Mouse (Mus musculus) cerebellum, adult 18-20 months (tissue): ENCODE data around the gene 6030468B19Rik.
A peak's percentile ranks its signal among the peaks of the same experiment; 100 is the strongest.

ENCODE experiments used
- DNase-seq, 2 experiments: peaks; one replicate each; pipeline ENCODE4 v3.0.0; 2021

The 6030468B19Rik gene

DNA sequence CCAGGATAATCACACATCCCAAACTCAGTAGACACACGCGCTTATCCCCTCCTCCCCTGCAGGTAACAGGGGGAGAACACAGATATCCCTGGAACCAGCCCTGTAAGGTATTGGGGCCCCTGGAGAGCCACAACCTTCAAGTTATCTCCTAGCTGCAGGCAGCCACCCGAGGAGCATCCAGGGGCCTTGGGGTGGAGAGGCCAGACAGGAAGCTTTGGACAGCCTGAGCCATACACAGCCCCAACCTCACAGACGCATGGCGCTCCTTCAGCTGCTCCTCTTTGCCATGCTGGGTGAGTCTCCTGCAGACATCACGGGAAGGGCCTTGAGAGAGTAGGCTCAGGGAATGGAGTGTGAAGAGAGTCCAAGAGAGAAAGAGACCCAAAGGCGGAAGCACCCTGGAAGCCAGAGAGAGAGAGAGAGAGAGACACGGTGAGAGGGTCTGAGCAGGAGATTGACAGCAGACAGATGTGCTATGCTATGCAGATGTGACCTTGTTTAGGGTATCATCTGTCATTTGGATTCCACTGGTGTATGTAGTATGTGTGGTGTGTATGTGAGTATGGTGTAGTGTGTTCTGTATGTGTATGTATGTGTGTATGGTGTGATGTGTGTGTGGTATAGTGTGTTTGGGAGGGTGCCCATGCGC is at the start of gene 6030468B19Rik:
Gene 6030468B19Rik, plus strand, starts transcription at position 150 of the 649 bp plus-strand sequence.
- no peak for DNase-seq

DNA sequence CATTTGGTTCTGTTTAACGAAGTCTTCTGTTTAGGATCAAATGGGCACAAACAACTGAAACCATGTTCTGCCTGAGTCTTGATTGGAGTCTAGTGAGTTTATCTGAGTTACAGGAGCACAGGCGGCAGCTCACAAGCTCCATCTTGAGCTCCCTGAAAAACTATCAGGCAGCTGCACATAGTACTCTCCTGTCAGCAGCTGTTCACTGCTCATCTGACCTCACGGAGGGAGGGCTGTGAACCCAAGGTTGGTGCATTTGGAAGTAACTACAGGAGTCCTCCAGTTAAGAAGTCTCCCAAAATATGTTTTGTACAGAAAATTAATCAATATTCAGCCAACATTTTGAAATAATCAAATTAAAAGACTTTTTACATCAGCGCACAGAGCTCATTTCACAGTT is 48.8 kb upstream of the 6030468B19Rik start:
- no peak for DNase-seq

DNA sequence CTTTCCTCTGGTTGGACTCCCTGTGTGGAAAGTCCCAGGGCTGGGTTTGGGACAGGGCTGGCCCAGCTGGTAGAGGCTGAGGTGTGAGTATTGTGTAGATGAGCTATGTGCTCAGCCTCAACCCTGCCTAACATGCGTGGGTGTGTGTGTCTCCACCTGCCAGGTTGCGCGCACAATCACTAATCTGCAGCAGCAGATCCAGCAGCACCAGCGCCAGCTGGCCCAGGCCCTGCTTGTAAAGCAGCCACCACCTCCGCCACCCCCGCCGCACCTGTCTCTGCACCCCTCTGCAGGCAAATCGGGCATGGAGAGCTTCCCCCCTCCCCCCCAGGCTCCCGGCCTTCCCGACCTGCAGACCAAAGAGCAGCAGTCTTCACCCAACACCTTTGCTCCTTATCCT is 48.0 kb upstream of the 6030468B19Rik start:
- peak; percentile 47 for DNase-seq

DNA sequence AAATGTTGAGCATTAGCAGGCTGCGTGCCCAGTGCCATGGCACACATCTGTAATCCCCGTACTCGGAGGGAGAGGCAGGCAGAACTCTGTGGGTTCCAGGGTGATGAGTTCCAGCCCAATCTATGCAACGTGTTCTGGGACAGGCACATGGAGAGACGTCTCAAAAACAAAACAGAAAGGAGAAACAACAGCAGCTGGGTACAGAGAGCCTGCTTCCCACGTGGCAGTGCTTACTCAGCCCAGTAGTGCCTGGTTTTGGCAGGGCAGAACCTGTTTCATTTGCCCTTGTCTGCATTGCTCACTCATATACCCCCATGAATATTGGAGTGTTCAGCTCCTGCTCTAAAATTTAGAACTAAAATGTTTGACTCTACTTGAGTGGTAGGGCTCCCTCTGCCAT is 45.9 kb upstream of the 6030468B19Rik start:
- no peak for DNase-seq

DNA sequence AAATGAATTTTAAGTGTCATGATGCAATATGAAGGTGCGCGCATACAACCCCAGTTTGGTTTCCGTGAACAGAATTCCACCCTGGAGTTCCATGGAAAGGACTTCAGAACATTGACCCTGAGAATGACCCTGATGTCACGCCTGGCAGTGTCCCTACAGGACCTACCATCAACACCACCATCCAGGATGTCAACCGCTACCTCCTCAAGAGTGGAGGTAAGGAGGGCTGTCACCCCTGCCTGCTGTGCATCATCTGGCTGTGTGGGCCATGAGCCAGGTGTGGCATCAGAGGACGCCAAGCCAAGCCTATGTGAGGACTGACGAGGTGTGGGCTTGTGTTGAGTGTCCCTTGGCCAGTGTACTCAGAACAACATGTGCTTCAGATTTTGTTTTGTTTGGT is 41.6 kb upstream of the 6030468B19Rik start:
- DNase-seq = no peak

DNA sequence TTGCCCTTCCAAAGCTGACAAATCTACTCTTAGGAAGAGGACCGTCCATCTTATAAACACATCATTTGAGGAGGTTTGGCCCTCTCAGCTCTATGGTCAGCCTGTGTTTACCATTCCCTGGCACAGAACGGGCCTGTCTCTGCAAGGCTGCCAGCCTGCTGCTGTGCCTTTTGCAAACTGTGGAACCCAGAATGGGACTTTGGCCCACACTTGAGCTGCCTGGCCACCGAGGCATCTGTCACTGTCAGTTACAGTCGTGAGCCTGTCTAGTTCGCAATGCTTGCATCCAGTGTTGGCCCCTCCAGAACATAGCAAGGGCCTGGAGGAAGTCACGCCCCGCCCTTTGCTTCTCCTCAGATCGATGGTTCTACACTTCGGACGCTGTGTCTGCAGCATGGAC is 38.2 kb upstream of the 6030468B19Rik start:
- DNase-seq = peak; percentile 56 to 63

DNA sequence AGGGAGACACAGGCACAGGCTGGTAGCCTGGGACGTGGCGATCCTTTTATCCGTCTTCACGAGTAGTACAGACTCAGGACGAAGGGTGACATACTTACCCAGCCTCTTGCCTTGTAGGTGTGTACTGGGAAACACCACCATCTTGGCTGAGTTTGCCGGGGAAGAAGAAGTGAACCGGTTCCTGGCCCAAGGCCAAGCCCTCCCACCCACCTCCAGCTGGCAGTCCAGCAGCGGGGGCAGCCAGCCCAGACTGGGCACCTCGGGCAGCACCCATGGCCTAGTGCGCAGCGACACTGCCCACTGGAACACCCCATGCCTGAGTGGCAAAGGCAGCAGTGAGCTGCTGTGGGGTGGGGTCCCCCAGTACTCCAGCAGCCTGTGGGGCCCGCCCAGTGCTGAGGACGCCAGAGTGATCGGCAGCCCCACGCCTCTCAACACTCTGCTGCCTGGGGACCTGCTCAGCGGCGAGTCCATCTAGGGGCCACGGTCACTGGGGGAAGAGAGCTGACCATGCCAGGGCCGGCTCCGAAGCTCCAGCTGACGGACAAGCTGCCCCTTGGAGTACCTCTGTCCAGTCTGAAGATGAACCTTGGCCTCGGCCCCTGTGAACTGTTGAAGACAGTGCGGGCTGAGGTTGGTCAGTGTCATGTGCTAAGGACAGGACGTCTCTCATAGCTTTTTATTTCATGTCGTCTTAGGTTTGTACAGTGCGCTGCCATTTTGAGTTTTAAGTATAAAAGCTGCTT is 36.9 kb upstream of the 6030468B19Rik start:
- no peak for DNase-seq

DNA sequence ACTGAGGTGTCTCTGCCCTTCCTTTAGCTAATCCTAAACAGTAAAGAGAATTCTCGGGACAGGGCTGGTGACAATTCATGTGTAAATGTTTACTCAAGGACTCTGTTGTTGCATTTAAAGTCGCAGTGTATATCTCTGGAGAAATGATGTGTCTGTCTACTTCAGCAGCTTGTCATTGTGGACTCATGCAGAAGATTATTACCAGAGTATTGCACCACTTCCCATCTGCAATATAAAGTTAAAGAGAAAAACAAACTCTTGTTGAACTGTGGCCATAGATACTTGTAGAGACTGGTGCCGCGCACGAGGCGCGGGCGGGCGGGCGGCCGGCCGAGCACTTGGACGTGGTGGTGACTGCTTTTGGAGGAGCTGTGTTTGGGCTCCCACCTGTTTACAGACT is 35.7 kb upstream of the 6030468B19Rik start:
- DNase-seq = no peak

DNA sequence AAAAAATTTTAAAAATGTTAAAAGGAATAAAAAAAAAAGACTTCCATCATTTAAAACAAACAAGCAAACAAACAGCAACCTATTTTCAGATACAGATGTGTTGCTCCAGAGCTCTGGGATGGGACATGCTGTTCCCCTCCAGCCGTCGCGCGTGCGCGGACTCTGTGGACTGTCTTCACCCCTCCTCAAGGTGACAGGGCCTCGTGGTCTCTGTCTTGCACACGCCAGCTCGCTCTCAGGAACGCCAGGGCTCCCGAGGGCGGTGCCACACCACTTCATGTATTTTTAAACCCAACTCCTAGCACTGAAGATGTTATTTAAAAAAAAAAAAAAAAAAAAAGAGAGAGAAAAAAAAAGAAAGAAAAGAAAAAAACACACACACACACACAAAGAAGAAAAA is 35.2 kb upstream of the 6030468B19Rik start:
- DNase-seq = no peak

DNA sequence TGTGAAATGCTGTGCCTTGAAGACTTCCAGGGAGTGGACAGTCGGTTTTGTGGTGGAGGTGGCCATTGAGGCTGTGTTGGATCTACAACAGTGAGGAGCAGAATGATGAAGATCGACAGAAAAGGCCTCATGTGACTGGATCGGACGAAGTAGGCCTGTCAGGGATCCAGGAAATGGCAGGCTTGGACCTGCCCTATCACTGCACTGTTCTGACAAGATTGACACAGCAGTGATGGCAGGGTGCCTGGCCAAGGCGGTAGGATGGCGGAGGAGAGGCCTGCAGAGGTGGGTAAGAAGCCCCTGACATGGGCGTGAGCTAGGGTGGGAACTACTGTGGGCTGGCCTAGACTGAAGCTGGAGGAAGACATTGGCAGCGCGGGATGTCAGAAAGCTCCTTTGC is 33.1 kb upstream of the 6030468B19Rik start:
- no peak for DNase-seq

DNA sequence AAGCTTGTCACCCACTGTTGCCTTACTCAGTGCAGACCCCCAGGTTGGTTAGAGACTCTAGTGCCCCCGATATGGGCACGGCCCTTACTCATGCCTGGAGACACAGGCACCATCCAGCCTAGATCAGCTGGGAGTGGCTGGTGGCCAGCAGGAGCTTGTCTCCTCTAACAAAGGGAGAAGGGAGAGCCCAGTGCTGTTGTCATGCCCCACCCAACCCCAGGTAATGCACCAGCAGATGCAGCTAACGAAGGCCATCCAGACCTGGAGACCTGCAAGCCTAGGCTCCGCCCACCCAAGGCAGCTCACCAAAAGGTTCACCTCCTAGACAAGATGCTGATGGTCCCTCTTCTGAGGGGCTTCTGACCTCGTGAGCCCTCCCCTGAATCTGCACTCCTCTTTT is 32.1 kb upstream of the 6030468B19Rik start:
- no peak for DNase-seq

DNA sequence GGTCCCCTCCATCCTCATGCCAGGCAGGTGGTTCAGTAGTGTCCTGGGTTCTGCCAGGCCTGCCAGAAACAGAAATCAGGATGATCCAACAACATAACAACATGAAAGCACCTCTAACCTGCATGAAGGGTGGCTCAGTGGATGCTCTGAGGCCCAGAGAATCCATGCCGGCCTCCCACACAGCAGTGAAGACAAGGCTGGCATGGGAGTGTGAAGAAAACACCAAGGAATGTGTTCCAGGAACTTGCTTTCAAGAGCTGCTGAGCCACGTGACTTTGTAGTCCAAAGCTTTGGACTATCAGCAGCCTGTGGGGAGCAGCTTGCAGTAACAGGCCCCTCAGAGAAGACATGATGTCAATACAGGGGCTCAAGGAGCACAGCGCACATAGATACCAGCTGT is 31.2 kb upstream of the 6030468B19Rik start:
- DNase-seq = no peak

DNA sequence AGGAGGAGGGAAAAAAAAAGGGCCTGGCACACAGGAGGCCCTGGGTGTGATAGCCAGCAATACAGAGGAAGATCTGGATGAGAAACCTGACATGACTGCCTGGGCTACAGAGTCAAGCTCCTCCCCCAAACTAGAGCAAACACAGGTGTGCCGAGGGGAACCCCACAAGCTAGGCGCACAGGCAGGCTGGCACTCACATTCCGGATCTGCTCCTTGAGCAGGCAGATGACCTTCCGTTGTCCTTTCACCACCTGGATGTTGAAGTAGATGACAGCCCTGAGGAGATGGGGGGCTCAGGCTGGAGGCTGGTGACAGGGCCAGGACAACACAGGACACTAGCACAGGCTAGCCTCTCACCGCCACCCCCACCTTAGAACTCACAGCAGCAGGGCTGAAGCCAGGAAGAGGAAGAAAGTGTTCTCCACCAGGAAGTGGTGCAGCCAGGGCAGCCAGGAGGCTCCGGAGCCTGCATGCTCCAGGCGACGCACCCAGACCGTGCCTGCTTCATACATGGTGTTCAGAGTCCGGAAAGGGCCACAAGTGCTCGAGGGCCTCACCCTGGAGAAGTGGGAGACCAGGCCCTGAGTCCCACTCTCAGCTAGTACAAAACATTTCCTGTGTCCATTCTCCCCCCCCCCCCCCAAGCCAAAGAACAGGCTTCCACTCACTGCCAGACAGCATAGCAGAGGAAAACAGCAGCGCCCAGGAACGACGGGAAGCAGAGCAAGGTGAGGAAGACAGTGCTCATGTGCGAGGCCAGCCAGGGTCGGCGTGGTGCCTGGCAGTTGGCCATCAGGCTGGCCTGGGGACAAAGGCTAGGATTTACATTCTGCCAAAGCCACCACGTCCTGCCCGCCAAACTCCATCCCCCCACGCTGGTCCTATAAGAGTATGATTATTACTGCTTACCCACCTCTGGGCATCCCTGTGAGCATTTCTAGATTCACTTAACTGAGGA is 28.5 kb upstream of the 6030468B19Rik start:
- DNase-seq = no peak

DNA sequence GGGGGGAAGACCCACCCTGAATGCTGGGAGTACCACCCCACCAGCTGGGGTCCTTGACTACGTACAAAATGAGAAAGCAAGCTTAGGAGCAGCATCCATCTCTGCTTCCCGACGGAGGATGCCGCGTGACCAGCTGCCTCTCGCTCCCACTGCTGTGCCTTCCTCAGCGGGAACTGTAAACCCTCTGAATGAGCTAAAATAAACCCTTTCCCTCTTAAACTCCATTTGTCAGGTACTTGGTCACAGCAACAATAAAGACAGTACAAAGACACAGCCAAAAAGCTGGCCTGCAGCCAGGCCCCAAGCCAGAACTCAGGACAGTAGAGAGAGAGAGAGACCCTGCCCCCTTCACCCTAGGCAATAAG is 27.8 kb upstream of the 6030468B19Rik start:
- no peak for DNase-seq

DNA sequence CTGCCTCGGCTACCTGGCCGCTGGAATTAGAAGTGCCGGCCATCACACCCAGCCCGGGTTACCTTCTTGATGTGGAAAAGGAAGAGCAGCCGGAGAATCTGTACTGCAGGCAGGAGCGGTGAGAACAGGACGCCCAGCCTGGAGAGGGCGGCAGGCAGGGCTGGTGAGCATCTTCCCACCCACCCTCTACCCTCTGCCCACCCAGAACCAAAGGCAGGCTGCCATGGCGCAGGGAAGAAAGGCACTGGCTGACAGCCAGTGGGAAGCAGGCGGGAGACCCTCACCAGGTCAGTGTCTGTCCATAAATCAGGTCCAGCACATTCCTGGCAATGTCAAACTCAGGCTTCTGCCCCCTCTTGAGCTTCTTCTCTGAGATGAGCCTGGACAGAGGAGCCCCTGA is 27.1 kb upstream of the 6030468B19Rik start:
- DNase-seq = no peak

DNA sequence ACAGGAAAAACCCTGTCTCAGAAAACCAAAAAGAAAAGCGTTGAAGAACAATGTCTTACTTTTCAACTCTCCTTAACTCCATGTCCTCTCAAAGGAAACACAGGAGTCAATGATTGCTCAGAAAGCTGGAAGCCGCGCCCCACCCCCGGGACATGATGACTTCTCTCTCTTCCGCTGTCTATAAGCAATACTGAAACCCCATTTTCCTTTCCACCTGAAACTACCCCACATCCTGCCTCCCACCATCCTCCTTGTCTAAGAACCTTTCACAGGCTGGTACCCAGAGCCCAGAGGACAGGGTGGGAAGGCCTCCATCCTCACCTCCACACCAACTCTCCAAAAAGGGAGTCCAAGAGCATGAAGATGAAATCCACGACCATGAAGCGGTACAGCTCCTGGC is 25.1 kb upstream of the 6030468B19Rik start:
- no peak for DNase-seq

DNA sequence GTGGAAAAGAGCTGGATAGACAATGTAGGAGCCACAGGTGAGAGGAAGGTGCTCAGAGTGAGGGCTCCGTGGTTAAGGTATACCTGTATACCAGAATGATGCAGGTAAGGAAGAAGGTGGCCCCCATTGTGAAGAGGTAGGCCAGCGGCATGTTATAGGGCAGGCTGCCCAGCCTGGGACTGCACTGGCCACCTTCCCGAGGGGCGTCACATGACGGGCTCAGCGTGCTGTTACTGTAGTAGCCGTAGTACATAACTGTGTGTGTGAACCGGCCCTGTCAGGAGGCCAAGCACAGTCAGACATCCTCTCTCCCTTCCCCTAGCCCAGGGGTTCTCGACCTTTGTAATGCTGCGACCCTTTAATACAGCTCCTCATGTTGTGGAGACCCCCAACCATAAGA is 22.5 kb upstream of the 6030468B19Rik start:
- no peak for DNase-seq

DNA sequence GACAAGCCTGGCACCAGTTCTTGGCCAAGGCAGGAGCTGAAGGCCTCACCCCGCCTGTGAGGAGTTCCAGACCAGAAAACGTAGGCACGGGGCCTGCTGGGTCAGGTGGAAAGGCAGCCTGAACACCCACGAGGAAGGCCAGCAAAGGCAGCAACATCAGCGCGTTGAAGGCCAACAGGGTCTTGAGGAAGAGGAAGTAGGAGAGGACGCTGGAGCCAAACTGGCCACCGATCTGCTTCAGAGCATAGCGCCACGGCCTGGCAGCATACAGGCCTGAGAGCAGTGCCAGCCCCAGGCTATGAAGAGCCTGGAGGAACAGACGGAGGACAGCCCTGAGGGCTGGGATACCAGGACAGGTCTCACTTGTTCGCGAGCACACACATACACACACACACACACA is 21.9 kb upstream of the 6030468B19Rik start:
- DNase-seq = no peak

DNA sequence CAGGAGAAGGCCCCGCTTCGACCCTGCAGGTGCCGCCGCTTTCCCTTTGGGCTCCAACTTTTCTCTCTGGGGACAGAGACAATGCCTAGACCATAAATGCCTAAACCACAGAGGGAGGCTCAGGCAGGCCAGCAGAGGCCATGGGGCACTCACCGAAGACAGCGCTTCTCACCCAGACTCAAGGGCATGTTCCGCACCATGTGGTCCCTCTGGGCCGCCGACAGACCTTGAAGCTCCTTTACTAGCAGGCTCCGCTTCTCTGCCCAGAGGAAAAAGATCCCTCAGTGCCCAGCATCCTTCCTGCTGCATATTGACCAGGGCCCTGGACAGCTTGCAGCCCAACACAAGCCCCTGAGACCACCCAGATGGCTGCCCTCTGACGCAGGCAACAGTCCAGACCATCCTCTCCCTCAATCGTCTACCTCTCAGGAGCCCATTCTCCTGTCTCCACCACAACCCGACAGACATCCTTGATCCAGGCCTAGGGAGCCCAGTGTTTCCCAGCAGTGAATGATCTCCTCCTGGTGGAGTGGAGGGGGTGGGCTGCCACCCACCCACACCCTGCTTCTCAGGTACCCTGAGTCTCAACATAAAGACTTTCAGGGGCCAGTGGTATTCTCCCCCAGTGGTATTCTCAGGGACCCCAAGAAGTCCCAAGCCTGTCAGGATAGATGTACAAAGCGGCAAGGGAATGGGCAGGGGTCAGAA is 21.2 kb upstream of the 6030468B19Rik start:
- no peak for DNase-seq

DNA sequence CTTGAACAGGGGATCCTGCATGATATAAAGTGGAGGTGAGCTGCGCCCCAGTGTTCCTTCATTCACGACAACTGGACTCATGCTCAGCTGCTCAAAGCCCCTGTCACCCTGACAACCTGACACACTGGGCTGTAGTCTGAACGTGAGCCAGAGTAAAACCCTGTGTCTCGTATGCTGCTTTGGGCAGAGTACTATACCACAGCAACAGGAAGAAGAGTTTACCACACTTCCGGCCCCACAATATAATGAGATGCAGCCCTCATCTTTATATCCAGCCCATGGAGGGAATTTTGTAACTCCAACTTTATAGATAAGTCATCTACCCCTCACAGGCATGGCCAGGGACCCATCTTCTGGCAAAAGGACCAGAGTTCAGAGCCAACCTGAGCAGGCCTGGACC is 20.3 kb upstream of the 6030468B19Rik start:
- no peak for DNase-seq

DNA sequence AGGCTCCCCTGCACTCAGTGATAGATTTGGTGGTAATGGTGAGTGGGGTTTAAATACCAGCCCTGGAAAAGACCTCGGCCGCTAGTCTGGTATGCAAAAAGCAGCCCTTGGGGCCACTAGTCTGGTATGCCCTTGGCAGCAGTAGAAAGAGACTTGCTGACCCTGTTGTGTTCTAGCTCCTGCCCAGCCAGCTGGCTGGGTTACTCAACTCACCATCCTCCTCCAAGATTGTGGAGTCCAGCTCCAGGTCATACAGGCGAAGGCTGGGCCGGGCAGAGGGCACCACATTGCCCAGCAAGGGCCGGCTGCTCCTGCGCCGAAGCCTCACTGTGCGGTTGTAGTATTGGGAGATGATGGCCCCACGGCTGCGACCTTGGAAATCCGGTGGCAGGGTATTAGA is 19.4 kb upstream of the 6030468B19Rik start:
- DNase-seq = no peak

DNA sequence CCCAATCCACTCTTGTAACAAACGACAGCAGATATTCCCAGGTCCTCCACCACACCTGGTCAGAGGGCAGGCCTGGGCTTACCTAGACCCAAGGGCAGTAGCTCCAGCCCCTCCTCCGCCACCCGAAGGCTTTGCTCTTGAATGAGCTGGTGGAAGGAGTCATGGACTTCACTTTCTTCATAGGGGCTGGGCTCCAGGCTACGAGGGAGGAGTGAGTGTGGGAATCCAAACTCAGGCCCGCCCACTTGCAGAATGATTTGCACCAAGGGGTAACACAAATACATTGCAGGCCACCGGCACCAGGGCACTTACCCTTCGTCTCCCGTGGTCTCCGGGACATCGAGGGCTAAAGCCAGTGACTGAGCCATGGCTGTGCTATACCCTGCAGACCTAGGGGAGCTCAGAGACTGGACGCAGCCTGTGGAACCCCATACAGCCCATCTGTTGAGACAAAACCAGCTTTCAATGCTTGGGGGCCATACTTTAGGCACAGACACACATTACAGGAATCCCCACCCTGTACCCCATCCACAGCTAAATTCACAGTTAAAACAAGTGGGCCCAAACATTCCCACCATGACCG is 18.5 kb upstream of the 6030468B19Rik start:
- no peak for DNase-seq
